Mouse (Mus musculus) intestine, embryonic 16.5 days (tissue): Measurements from ENCODE around the gene Hivep2. TPM values are rescaled to one million over a fixed set of nuclear protein-coding genes. Genes with fewer than 3 reads are reported as not detected.
A peak's percentile ranks its signal among the peaks of the same experiment; 100 is the strongest.

Experiments used
- ATAC-seq: fragments of 200-750 bp; cut with Nextera tagmentation; 2 replicates; pipeline ENCODE4 v1.8.0; 2017; ENCODE audit warnings: moderate TSS enrichment, moderate library complexity
- H3K27ac ChIP-seq: fragments of 300-500 bp; sonication (generic); 2 replicates; pipeline ENCODE4 v1.5.1; 2014; ENCODE audit warnings: mild to moderate bottlenecking, low read length
- H3K27me3 ChIP-seq: fragments of 300-500 bp; sonication (generic); replicated peaks from 2 replicates; pipeline ENCODE4 v1.6.1; 2014; ENCODE audit warnings: low read length, control low read depth, mixed read lengths; ENCODE audit not compliant: control insufficient read depth, insufficient read depth
- H3K36me3 ChIP-seq: fragments of 300-500 bp; sonication (generic); 2 replicates; pipeline ENCODE4 v1.6.1; 2014; ENCODE audit warnings: low read length, control low read depth; ENCODE audit not compliant: control insufficient read depth, insufficient read depth
- H3K4me1 ChIP-seq: fragments of 300-500 bp; sonication (generic); 2 replicates; pipeline ENCODE4 v1.6.1; 2014; ENCODE audit warnings: low read length, control low read depth, mixed read lengths; ENCODE audit not compliant: control insufficient read depth, insufficient read depth
- H3K4me2 ChIP-seq: fragments of 300-500 bp; sonication (generic); 2 replicates; pipeline ENCODE4 v1.6.1; 2014; ENCODE audit warnings: low read depth, low read length, control low read depth
- H3K4me3 ChIP-seq: fragments of 300-500 bp; sonication (generic); 2 replicates; pipeline ENCODE4 v1.5.1; 2014; ENCODE audit warnings: mild to moderate bottlenecking, low read length
- H3K9ac ChIP-seq: fragments of 300-500 bp; sonication (generic); 2 replicates; pipeline ENCODE4 v1.6.1; 2014; ENCODE audit warnings: low read depth, low read length
- H3K9me3 ChIP-seq: fragments of 300-500 bp; sonication (generic); 2 replicates; pipeline ENCODE4 v1.6.1; 2016; ENCODE audit warnings: low read length, control low read depth; ENCODE audit not compliant: control insufficient read depth
- WGBS: fragments of 180-500 bp; shearing (Covaris S2); extraction: QIAGEN DNeasy Blood & Tissue Kit; methylation state at CpG from one replicate; pipeline ENCODE4 v1.1.7; 2014; 5-methylcytosine and 5-hydroxymethylcytosine counted together
- polyA plus RNA-seq: library from polyadenylated mRNA; unstranded; fragments of >200 nt; fragmentation: Nextera tagmentation; extraction: Ambion mirVana; gene quantifications from 2 replicates; pipeline ENCODE4 v1.2.1, GENCODE M21; 2015

The Hivep2 gene
- polyA plus RNA-seq, 1 experiment from 2014 or later = 3.4 TPM

DNA sequence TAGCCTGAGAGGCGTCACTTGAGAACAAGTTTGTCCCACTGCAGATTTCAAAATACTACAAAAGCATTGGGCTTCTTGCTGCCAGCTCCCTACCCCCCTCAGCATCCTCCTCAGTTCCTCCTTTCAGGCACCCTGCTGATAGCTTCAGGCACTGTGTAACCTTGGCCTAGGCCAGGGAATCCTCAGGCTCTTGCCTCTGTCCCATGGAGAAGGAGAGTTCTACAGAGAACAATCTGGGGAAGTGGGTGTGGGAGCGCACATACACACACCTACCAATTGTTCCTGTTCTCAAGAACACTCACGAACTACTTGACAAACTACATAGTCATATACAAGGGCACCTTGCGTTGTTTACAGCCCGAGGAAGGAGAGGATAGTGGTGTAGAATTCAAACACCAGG is 109.9 kb downstream of the Hivep2 start:
- 88% methylated on average over 5 of the region's 5 CpGs for WGBS
- H3K9ac ChIP-seq = no peak overlapping the region
- H3K9me3 ChIP-seq = no peaks in the 10 kb centered on the region
- no peak overlapping the region for H3K4me2 ChIP-seq
- no peaks in the 10 kb centered on the region for H3K4me1 ChIP-seq
- ATAC-seq = no peak
- H3K27me3 ChIP-seq = no peaks in the 10 kb centered on the region
- H3K4me3 ChIP-seq = no peak overlapping the region
- no peaks in the 10 kb centered on the region for H3K36me3 ChIP-seq
- H3K27ac ChIP-seq = no peak overlapping the region

DNA sequence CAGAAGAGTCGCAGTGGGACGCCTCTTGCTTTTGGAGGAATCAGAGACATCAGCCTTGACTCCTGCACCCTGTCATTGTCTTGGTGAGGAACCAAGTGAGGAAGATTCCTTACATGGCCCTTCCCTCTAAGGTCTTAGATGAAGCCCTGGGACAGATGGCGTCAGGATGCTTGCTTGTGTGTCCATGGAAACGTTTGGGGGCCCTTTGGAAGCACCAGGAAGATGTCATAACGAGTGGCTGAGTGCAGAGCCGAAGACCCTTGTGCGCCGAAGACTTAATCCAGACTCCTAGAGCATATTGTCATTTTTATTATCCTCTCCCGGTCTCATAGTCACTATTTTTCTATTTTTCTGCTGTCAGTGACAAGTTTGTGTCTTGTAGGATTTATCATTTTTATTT is 111.0 kb downstream of the Hivep2 start:
- Histone ChIP-seq H3K9me3 (no peaks in the 10 kb centered on the region), H3K36me3 (no peaks in the 10 kb centered on the region), H3K4me3 (no peak overlapping the region), H3K27me3 (no peaks in the 10 kb centered on the region), H3K27ac (no peak overlapping the region), H3K4me2 (no peak overlapping the region), H3K4me1 (no peaks in the 10 kb centered on the region), H3K9ac (no peak overlapping the region)
- WGBS = 77% methylated on average over 9 of the region's 9 CpGs
- no peak for ATAC-seq

GRCm38 (mm10) chr10:14080830-14081229 is 115.0 kb downstream of the Hivep2 start:
- ATAC-seq = no peak
- no peak overlapping the region for H3K27ac ChIP-seq
- H3K27me3 ChIP-seq = no peaks in the 10 kb centered on the region
- no peak overlapping the region for H3K9ac ChIP-seq
- WGBS = 79% methylated on average over 6 of the region's 6 CpGs
- H3K9me3 ChIP-seq = no peaks in the 10 kb centered on the region
- H3K4me1 ChIP-seq = no peaks in the 10 kb centered on the region
- no peak overlapping the region for H3K4me2 ChIP-seq
- no peaks in the 10 kb centered on the region for H3K36me3 ChIP-seq
- H3K4me3 ChIP-seq = no peak overlapping the region

GRCm38 (mm10) chr10:14081824-14082223 is 115.9 kb downstream of the Hivep2 start:
- ATAC-seq = no peak
- H3K27me3 ChIP-seq = no peaks in the 10 kb centered on the region
- H3K27ac ChIP-seq = no peak overlapping the region
- H3K4me2 ChIP-seq = no peak overlapping the region
- H3K36me3 ChIP-seq = no peaks in the 10 kb centered on the region
- H3K9ac ChIP-seq = no peak overlapping the region
- no peaks in the 10 kb centered on the region for H3K9me3 ChIP-seq
- 62% methylated on average over 3 of the region's 3 CpGs for WGBS
- H3K4me1 ChIP-seq = no peaks in the 10 kb centered on the region
- no peak overlapping the region for H3K4me3 ChIP-seq

DNA sequence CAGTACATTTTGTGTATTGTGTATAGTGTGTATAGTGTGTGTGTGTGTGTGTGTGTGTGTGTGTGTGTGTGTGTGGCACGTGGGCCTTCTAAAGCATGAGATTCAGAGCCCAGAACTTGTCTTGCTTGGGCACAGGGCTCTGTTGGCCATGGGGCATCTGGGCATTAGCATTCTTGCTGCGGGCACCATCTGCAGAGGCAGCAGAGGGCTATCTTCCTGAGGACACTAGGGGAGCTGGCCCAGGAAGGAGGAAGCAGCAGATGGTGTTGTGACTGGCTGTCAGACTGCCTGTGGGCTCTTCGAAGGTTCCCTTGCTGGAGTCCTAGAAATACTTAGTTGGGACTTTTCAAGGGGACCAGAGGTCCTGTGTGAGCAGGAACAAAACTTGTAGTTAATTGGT is 116.4 kb downstream of the Hivep2 start:
- H3K9me3 ChIP-seq = no peaks in the 10 kb centered on the region
- H3K27me3 ChIP-seq = no peaks in the 10 kb centered on the region
- no peak overlapping the region for H3K9ac ChIP-seq
- H3K4me1 ChIP-seq = no peaks in the 10 kb centered on the region
- H3K27ac ChIP-seq = no peak overlapping the region
- no peak overlapping the region for H3K4me2 ChIP-seq
- WGBS = 84% methylated on average over 3 of the region's 3 CpGs
- H3K36me3 ChIP-seq = no peaks in the 10 kb centered on the region
- ATAC-seq = no peak
- H3K4me3 ChIP-seq = no peak overlapping the region

- no peak overlapping the region for H3K9ac ChIP-seq
- WGBS = 80% methylated on average over 12 of the region's 12 CpGs
- no peak for ATAC-seq
- H3K27ac ChIP-seq = no peak overlapping the region
- H3K4me2 ChIP-seq = no peak overlapping the region
- no peaks in the 10 kb centered on the region for H3K27me3 ChIP-seq
- no peaks in the 10 kb centered on the region for H3K9me3 ChIP-seq
- no peaks in the 10 kb centered on the region for H3K36me3 ChIP-seq
- H3K4me1 ChIP-seq = no peaks in the 10 kb centered on the region
- no peak overlapping the region for H3K4me3 ChIP-seq
These were observed 119.4 kb downstream of the Hivep2 start for GRCm38 (mm10) chr10:14085241-14085659.

- Histone ChIP-seq H3K4me2 (peak overlapping the region; percentile 6), H3K27me3 (no peaks in the 10 kb centered on the region), H3K36me3 (no peaks in the 10 kb centered on the region), H3K4me3 (peak overlapping the region; percentile 20; the same call in 1 of the 2 replicates), H3K27ac (no peak overlapping the region; the same call in 1 of the 2 replicates), H3K4me1 (no peaks in the 10 kb centered on the region), H3K9me3 (no peaks in the 10 kb centered on the region), H3K9ac (no peak overlapping the region)
- WGBS = 43% methylated on average over 10 of the region's 10 CpGs
- ATAC-seq = peak; percentile 65
These were observed 120.1 kb downstream of the Hivep2 start for GRCm38 (mm10) chr10:14085882-14086515.

DNA sequence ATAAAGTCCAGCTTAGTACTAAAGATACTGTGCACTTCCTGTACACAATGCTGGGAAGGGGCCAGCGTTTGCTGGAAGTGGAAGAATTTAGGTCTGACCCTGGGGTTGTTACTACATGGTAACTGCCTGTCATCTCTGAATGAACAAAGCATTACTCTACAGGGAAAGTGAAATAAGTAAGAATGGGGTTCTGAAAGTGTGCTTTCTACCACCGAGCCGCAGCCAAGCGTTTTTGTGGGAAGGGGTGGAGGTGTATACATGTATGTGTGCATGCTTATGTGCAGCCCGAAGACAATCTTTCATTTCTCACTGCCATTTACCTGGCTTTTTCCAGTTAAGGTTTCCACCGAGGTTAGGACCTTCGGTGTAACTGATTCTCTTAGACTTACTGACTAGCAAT is 121.4 kb downstream of the Hivep2 start:
- no peak overlapping the region for H3K4me3 ChIP-seq
- no peak for ATAC-seq
- no peak overlapping the region for H3K9ac ChIP-seq
- WGBS = 70% methylated on average over 7 of the region's 7 CpGs
- no peaks in the 10 kb centered on the region for H3K9me3 ChIP-seq
- H3K36me3 ChIP-seq = no peaks in the 10 kb centered on the region
- no peak overlapping the region for H3K27ac ChIP-seq
- no peaks in the 10 kb centered on the region for H3K27me3 ChIP-seq
- no peak overlapping the region for H3K4me2 ChIP-seq
- H3K4me1 ChIP-seq = no peaks in the 10 kb centered on the region

DNA sequence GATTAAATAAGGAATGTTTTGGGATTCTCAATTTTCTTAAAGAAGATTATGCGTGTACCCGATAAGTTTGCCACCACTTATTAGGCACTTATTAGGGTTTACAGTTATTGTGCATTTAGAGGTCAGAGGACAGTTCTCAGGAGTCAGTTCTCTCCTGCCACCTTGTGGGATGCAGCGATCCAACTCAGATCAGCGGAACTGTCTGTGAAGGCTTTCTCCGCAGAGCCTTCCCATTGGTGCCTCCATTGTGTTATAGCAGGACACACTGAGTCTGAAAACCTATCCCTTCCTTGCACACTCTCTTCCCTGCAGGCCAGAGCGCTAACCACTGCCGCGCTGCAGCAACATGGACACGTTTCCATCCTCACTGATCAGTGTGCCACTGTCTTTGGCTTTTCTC is 123.6 kb downstream of the Hivep2 start:
- no peak overlapping the region for H3K4me2 ChIP-seq
- no peaks in the 10 kb centered on the region for H3K36me3 ChIP-seq
- no peak overlapping the region for H3K9ac ChIP-seq
- ATAC-seq = no peak
- no peak overlapping the region for H3K4me3 ChIP-seq
- H3K4me1 ChIP-seq = no peaks in the 10 kb centered on the region
- 63% methylated on average over 9 of the region's 9 CpGs for WGBS
- H3K27ac ChIP-seq = no peak overlapping the region
- no peaks in the 10 kb centered on the region for H3K27me3 ChIP-seq
- no peaks in the 10 kb centered on the region for H3K9me3 ChIP-seq

DNA sequence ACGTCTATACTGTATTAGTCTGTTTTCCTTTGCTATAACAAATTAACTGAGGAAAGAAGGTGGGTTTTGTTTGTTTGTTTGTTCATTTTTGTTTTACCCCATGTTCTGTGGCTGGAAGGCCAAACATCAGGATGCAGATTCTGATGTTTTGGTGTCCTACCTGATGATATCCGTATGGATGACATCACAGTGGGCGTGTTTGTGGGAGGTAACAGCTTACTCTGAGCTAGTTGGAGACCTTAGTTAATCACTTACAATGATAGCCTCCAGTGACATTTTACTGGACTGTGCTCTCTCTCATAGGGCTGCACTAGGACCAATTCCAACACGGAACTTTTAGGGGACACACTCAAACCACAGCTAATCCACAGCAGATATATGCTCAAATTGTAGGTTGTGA is 128.2 kb downstream of the Hivep2 start:
- Histone ChIP-seq H3K4me3 (no peak overlapping the region), H3K9me3 (no peaks in the 10 kb centered on the region), H3K4me2 (no peak overlapping the region), H3K27ac (no peak overlapping the region), H3K27me3 (no peaks in the 10 kb centered on the region), H3K4me1 (no peaks in the 10 kb centered on the region), H3K9ac (no peak overlapping the region), H3K36me3 (no peaks in the 10 kb centered on the region)
- no peak for ATAC-seq
- WGBS = 82% methylated on average over 4 of the region's 4 CpGs
